25 mouse cellular contexts compared by ENCODE assay signal in genomic region chr6:93935793-93936192, GRCm38 (mm10).
A peak's percentile ranks its signal among the peaks of the same experiment; 100 is the strongest.
DNase-seq lines count a peak whose midpoint lies in the region; ATAC-seq and TF ChIP-seq lines count a peak whose summit lies in the region.
"Had no signal": no experiment of that assay in that cellular context is flagged by ENCODE, and none has a peak within 500 bp of the region (broad histone marks: within the 10 kb centered on the region; RNA-seq: fewer than 3 reads in every experiment).

No protein-coding gene starts in this region.

- peaks cover 14% of the 10 kb centered on the region for H3K4me1 ChIP-seq in liver, adult 2 months (ENCODE audit: control insufficient read depth, insufficient read depth, low read length)
- no peaks in the 10 kb centered on the region for H3K4me1 ChIP-seq in liver, embryonic 12.5 days
- no peaks in the 10 kb centered on the region; the same call in 1 of the 2 replicates for H3K4me1 ChIP-seq in stomach, embryonic 16.5 days (ENCODE audit: control insufficient read depth, insufficient read depth, low read length)
- H3K4me1 ChIP-seq: embryonic facial prominence, embryonic 15.5 days; forebrain, embryonic 15.5 days; limb, embryonic 12.5 days; lung, embryonic 15.5 days; neural tube, embryonic 12.5 days had no signal

- TF ChIP-seq CTCF in liver, adult 2 months (IDR thresholded peaks at IDR 0.05; ENCODE audit: low read depth, low read length): no peak

- H3K36me3 ChIP-seq in liver, adult 2 months (ENCODE audit: control insufficient read depth, insufficient read depth, low read length): no peaks in the 10 kb centered on the region
- no peaks in the 10 kb centered on the region for H3K36me3 ChIP-seq in liver, embryonic 12.5 days
- H3K36me3 ChIP-seq in stomach, embryonic 16.5 days (ENCODE audit: control insufficient read depth, insufficient read depth, low read length): no peaks in the 10 kb centered on the region
- H3K36me3 ChIP-seq: embryonic facial prominence, embryonic 15.5 days; forebrain, embryonic 15.5 days; heart, embryonic 15.5 days; hindbrain, embryonic 10.5 days; limb, embryonic 12.5 days; lung, embryonic 15.5 days; neural tube, embryonic 12.5 days had no signal

- no peak overlapping the region for H3K9ac ChIP-seq in liver, adult 2 months (ENCODE audit: low read depth, low read length)
- H3K9ac ChIP-seq in liver, embryonic 12.5 days: no peak overlapping the region
- no peak overlapping the region for H3K9ac ChIP-seq in stomach, embryonic 16.5 days (ENCODE audit: low read length)
- H3K9ac ChIP-seq: embryonic facial prominence, embryonic 15.5 days; forebrain, embryonic 15.5 days; heart, embryonic 15.5 days; limb, embryonic 12.5 days; liver, embryonic 14.5 days; lung, embryonic 15.5 days; neural tube, embryonic 12.5 days had no signal

- peak; percentile 33 to 40 for DNase-seq in adrenal gland, adult (ENCODE audit: inconsistent age in 2 of 2, low spot score in 1 of 2)
- no peak for DNase-seq in adrenal gland, postnatal 4 days (ENCODE audit: low spot score in 2 of 2)
- no peak for DNase-seq in liver, adult 2 months (ENCODE audit: extremely low read depth, low read depth, low spot score)
- peak; percentile 10 for DNase-seq in NIH3T3 (ENCODE audit: low read depth)
- no peak for DNase-seq in cerebellum, adult 11-12 months
- DNase-seq in kidney, adult 8-10 months: no peak
- DNase-seq: adrenal gland, postnatal 25 days; cerebellum, adult 9-11 months; gastrocnemius, postnatal 10 days; lung, postnatal 36 days; midbrain, embryonic 14.5 days; thymus, postnatal 14 days had no signal

- H3K27ac ChIP-seq in liver, adult 2 months (replicated peaks; ENCODE audit: insufficient read depth, low read depth, low read length): peak overlapping the region; percentile 52
- no peak overlapping the region for H3K27ac ChIP-seq in liver, embryonic 12.5 days
- H3K27ac ChIP-seq in stomach, embryonic 16.5 days (ENCODE audit: low read length): no peak overlapping the region
- H3K27ac ChIP-seq: embryonic facial prominence, embryonic 15.5 days; forebrain, embryonic 15.5 days; heart, embryonic 15.5 days; hindbrain, embryonic 10.5 days; limb, embryonic 12.5 days; liver, embryonic 14.5 days; lung, embryonic 15.5 days; neural tube, embryonic 12.5 days had no signal

- peaks cover 27% of the 10 kb centered on the region for H3K79me2 ChIP-seq in liver, adult 2 months (ENCODE audit: control insufficient read depth, insufficient read depth, low read length)

- no peaks in the 10 kb centered on the region for H3K27me3 ChIP-seq in liver, adult 2 months (ENCODE audit: control insufficient read depth, insufficient read depth, low read length)
- H3K27me3 ChIP-seq in liver, embryonic 12.5 days (replicated peaks): no peaks in the 10 kb centered on the region
- H3K27me3 ChIP-seq in stomach, embryonic 16.5 days (ENCODE audit: control insufficient read depth, insufficient read depth, low read length): no peaks in the 10 kb centered on the region
- H3K27me3 ChIP-seq: embryonic facial prominence, embryonic 15.5 days; forebrain, embryonic 15.5 days; heart, embryonic 15.5 days; limb, embryonic 12.5 days; lung, embryonic 15.5 days; neural tube, embryonic 12.5 days had no signal

- WGBS in liver, adult 2 months: 71% methylated on average over 4 of the region's 4 CpGs
- 62% methylated on average over 4 of the region's 4 CpGs for WGBS in liver, embryonic 12.5 days (ENCODE audit: insufficient replicate concordance)
- WGBS in stomach, embryonic 16.5 days: 59% methylated on average over 4 of the region's 4 CpGs

- no peaks in the 10 kb centered on the region for H3K9me3 ChIP-seq in liver, embryonic 12.5 days (replicated peaks)
- no peaks in the 10 kb centered on the region for H3K9me3 ChIP-seq in stomach, embryonic 16.5 days (replicated peaks; ENCODE audit: control insufficient read depth, low read length)
- H3K9me3 ChIP-seq: embryonic facial prominence, embryonic 15.5 days; forebrain, embryonic 15.5 days; heart, embryonic 15.5 days; hindbrain, embryonic 10.5 days; limb, embryonic 12.5 days; lung, embryonic 15.5 days; neural tube, embryonic 12.5 days had no signal

- ATAC-seq in liver, embryonic 12.5 days: no peak
- peak; percentile 29; the same call in 1 of the 2 replicates for ATAC-seq in stomach, embryonic 16.5 days (ENCODE audit: insufficient read depth, low FRiP score)
- ATAC-seq: activated CD4-positive, CD25-positive, alpha-beta regulatory T cell, adult 4 months; CD4-positive, CD25-positive, alpha-beta regulatory T cell, adult 4 months; forebrain, embryonic 15.5 days; hindbrain, embryonic 16.5 days had no signal

- no peak overlapping the region for H3K4me2 ChIP-seq in liver, embryonic 12.5 days
- H3K4me2 ChIP-seq in stomach, embryonic 16.5 days (ENCODE audit: low read depth, low read length): no peak overlapping the region
- H3K4me2 ChIP-seq: embryonic facial prominence, embryonic 15.5 days; forebrain, embryonic 15.5 days; heart, embryonic 15.5 days; limb, embryonic 12.5 days; lung, embryonic 15.5 days; neural tube, embryonic 12.5 days had no signal

- TF ChIP-seq POLR2A in liver, adult 2 months (IDR thresholded peaks at IDR 0.05; ENCODE audit: extremely low read depth, insufficient read depth, low read length): no peak

- H3K4me3 ChIP-seq in liver, adult 2 months (ENCODE audit: insufficient read depth, low read depth, low read length): no peak overlapping the region
- H3K4me3 ChIP-seq in liver, embryonic 12.5 days: no peak overlapping the region
- H3K4me3 ChIP-seq in stomach, embryonic 16.5 days (replicated peaks; ENCODE audit: low read length): no peak overlapping the region
- H3K4me3 ChIP-seq: embryonic facial prominence, embryonic 15.5 days; forebrain, embryonic 15.5 days; heart, embryonic 15.5 days; hindbrain, embryonic 10.5 days; limb, embryonic 12.5 days; lung, embryonic 15.5 days; neural tube, embryonic 12.5 days had no signal

Comparison
In these comparisons a context has a peak if more than half of its experiments do, and no peak if none do; other contexts are left out.
1. DNase-seq: peak in adrenal gland, adult (2 of 2) and NIH3T3 (single experiment); none in adrenal gland, postnatal 4 days (0 of 2), liver, adult 2 months (single experiment), cerebellum, adult 11-12 months (single experiment) and kidney, adult 8-10 months (0 of 2).